Mouse (Mus musculus) lung, embryonic 14.5 days (tissue): ENCODE results near the gene Fam187a. TPM values are rescaled to one million over a fixed set of nuclear protein-coding genes. Genes with fewer than 3 reads are reported as not detected.
A peak's percentile ranks its signal among the peaks of the same experiment; 100 is the strongest.

Experiments used
- ATAC-seq: fragments of 200-750 bp; cut with Nextera tagmentation; 2 replicates; pipeline ENCODE4 v1.8.0; 2017; ENCODE audit warnings: mild to moderate bottlenecking, moderate TSS enrichment, moderate library complexity; ENCODE audit not compliant: insufficient read depth
- DNase-seq: peaks from one replicate; pipeline ENCODE4 v3.0.0-alpha.2; 2015
- H3K27ac ChIP-seq: fragments of 300-500 bp; sonication (generic); 2 replicates; pipeline ENCODE4 v1.5.1; 2014; ENCODE audit warnings: low read depth, mild to moderate bottlenecking, moderate library complexity
- H3K27me3 ChIP-seq: fragments of 300-500 bp; sonication (generic); 2 replicates; pipeline ENCODE4 v1.6.1; 2014; ENCODE audit warnings: low read length, control low read depth; ENCODE audit not compliant: insufficient read depth
- H3K36me3 ChIP-seq: fragments of 300-500 bp; sonication (generic); 2 replicates; pipeline ENCODE4 v1.6.1; 2014; ENCODE audit warnings: control low read depth; ENCODE audit not compliant: insufficient read depth
- H3K4me1 ChIP-seq: fragments of 300-500 bp; sonication (generic); 2 replicates; pipeline ENCODE4 v1.6.1; 2014; ENCODE audit warnings: antibody characterized with exemption, control low read depth; ENCODE audit not compliant: insufficient read depth
- H3K4me2 ChIP-seq: fragments of 300-500 bp; sonication (generic); 2 replicates; pipeline ENCODE4 v1.6.1; 2014; ENCODE audit warnings: mild to moderate bottlenecking
- H3K4me3 ChIP-seq: fragments of 300-500 bp; sonication (generic); 2 replicates; pipeline ENCODE4 v1.5.1; 2014; ENCODE audit warnings: low read depth, low read length
- H3K9ac ChIP-seq: fragments of 300-500 bp; sonication (generic); 2 replicates; pipeline ENCODE4 v1.6.1; 2014
- H3K9me3 ChIP-seq: fragments of 300-500 bp; sonication (generic); 2 replicates; pipeline ENCODE4 v1.6.1; 2016; ENCODE audit warnings: low read depth, low read length, control low read depth
- CTCF ChIP-seq: IDR thresholded peaks from 2 replicates; pipeline ENCODE4 v1.5.1; 2016; ENCODE audit warnings: antibody characterized with exemption, low read depth
- WGBS: fragments of 180-500 bp; shearing (Covaris S2); extraction: QIAGEN DNeasy Blood & Tissue Kit; methylation state at CpG from one replicate; pipeline ENCODE4 v1.1.7; 2014; 5-methylcytosine and 5-hydroxymethylcytosine counted together
- polyA plus RNA-seq: library from polyadenylated mRNA; unstranded; fragments of >200 nt; fragmentation: Nextera tagmentation; extraction: Ambion mirVana; gene quantifications from 2 replicates; pipeline ENCODE4 v1.2.1, GENCODE M21; 2014

The Fam187a gene
- polyA plus RNA-seq, 1 experiment from 2014 or later = not detected

- ATAC-seq (peak; percentile 44; the same call in 1 of the 2 replicates), DNase-seq (peak; percentile 78)
- no peak overlapping the region for H3K27ac ChIP-seq
- WGBS = 61% methylated on average over 5 of the region's 5 CpGs
- H3K4me2 ChIP-seq = no peak overlapping the region
- H3K4me3 ChIP-seq = no peak overlapping the region
- TF ChIP-seq CTCF = peak; percentile 73
- H3K36me3 ChIP-seq = peaks cover 87% of the 10 kb centered on the region
- H3K4me1 ChIP-seq = no peaks in the 10 kb centered on the region
- no peak overlapping the region for H3K9ac ChIP-seq
- H3K9me3 ChIP-seq = no peaks in the 10 kb centered on the region
- no peaks in the 10 kb centered on the region for H3K27me3 ChIP-seq
Observed at GRCm38 (mm10) chr11:102851883-102852282, 33.1 kb upstream of the Fam187a start.

DNA sequence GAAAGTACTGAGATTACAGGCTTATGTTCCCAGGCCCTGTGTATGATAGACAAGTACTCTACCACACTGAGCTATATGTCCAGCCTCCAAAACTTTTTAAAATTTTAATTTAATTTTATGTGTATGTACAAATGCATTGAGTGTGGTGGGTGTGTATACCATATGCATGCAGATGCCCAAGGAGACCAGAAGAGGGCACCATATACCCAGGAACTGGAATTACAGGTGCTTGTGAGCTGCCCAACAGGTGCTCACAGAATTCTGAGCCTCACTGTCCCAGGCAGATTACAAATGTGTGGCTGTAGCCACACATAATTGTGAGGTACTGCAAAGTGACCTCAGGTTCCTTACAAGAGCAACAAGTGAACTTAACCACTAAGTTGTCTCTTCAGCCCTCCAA lies 31.2 kb upstream of the Fam187a start:
- peaks cover 87% of the 10 kb centered on the region for H3K36me3 ChIP-seq

DNA sequence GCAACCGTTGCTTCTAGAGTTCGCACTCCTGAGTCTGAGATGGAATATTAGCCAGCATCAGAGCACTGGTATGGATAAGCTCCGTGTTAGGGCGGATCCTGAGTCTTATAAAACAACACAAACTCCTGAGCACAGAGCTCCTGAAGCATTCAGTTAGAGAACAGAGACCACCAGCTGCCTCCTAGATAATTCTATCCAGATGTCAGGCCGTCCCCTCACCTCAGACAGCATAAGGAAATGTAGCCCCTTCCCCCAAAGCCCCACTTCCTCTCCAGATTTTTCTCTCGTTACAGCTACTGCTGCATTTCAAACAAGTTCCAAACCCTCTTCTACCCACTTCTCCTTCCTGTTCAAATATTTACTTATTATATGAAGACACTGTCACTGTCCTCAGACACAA lies 29.0 kb upstream of the Fam187a start:
- no peak for ATAC-seq
- H3K4me2 ChIP-seq = no peak overlapping the region
- H3K36me3 ChIP-seq = peaks cover 87% of the 10 kb centered on the region
- TF ChIP-seq CTCF = no peak
- 71% methylated on average over 6 of the region's 6 CpGs for WGBS
- no peak overlapping the region for H3K4me3 ChIP-seq
- no peaks in the 10 kb centered on the region for H3K27me3 ChIP-seq
- H3K9ac ChIP-seq = no peak overlapping the region
- H3K27ac ChIP-seq = no peak overlapping the region
- H3K4me1 ChIP-seq = no peaks in the 10 kb centered on the region
- no peak for DNase-seq
- no peaks in the 10 kb centered on the region for H3K9me3 ChIP-seq

More for the DNA sequence above, 31.2 kb upstream of the Fam187a start:
- Histone ChIP-seq H3K9ac (no peak overlapping the region), H3K4me3 (no peak overlapping the region), H3K9me3 (no peaks in the 10 kb centered on the region), H3K4me2 (no peak overlapping the region), H3K27ac (no peak overlapping the region), H3K4me1 (no peaks in the 10 kb centered on the region), H3K27me3 (no peaks in the 10 kb centered on the region)
- TF ChIP-seq CTCF = peak; percentile 42
- peak; percentile 35 for DNase-seq
- ATAC-seq = no peak

- Histone ChIP-seq H3K27ac (no peak overlapping the region), H3K4me2 (no peak overlapping the region), H3K9ac (no peak overlapping the region), H3K4me1 (no peaks in the 10 kb centered on the region), H3K9me3 (no peaks in the 10 kb centered on the region), H3K4me3 (no peak overlapping the region), H3K27me3 (no peaks in the 10 kb centered on the region), H3K36me3 (peaks cover 88% of the 10 kb centered on the region)
- DNase-seq (no peak), ATAC-seq (no peak)
- WGBS = 91% methylated on average over 11 of the region's 11 CpGs
- no peak for TF ChIP-seq CTCF
Observed at GRCm38 (mm10) chr11:102858951-102859350, 26.0 kb upstream of the Fam187a start.

GRCm38 (mm10) chr11:102859933-102860332 lies 25.0 kb upstream of the Fam187a start:
- no peak for ATAC-seq
- Histone ChIP-seq H3K27me3 (no peaks in the 10 kb centered on the region), H3K27ac (no peak overlapping the region), H3K4me3 (no peak overlapping the region), H3K4me1 (no peaks in the 10 kb centered on the region), H3K36me3 (peaks cover 87% of the 10 kb centered on the region), H3K4me2 (no peak overlapping the region), H3K9me3 (no peaks in the 10 kb centered on the region), H3K9ac (no peak overlapping the region)
- DNase-seq = no peak
- whole genome bisulfite sequencing = 87% methylated on average over 8 of the region's 8 CpGs
- TF ChIP-seq CTCF = no peak

DNA sequence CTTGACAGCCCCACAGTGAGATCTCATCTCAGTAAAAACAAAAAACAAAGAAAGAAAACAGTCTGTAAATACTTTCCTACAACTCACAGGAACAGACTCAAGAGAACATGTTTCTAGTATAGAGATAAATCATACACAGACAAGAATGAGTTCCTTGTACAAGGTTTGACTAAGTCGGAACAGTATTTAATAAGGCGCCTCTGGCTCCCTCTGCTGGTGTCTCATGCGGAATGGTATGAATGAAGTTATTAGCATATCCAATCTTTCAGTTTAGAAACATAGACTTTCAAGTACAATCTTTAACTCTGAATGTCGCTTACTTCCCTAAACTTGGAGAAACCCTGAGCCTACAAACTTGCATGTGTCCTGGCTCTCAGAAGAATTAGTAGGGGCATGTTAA lies 20.7 kb upstream of the Fam187a start:
- 26% methylated on average over 4 of the region's 4 CpGs for WGBS

GRCm38 (mm10) chr11:102874801-102875334 lies 10.1 kb upstream of the Fam187a start:
- Histone ChIP-seq H3K36me3 (peaks cover 60% of the 10 kb centered on the region), H3K27ac (no peak overlapping the region), H3K4me1 (no peaks in the 10 kb centered on the region), H3K27me3 (no peaks in the 10 kb centered on the region), H3K9me3 (no peaks in the 10 kb centered on the region), H3K9ac (no peak overlapping the region), H3K4me3 (no peak overlapping the region), H3K4me2 (no peak overlapping the region)
- DNase-seq (no peak), ATAC-seq (no peak)
- no peak for TF ChIP-seq CTCF
- 85% methylated on average over 7 of the region's 7 CpGs for WGBS

More for the DNA sequence above, 20.7 kb upstream of the Fam187a start:
- Histone ChIP-seq H3K4me2 (no peak overlapping the region), H3K4me3 (no peak overlapping the region), H3K9ac (no peak overlapping the region), H3K36me3 (peaks cover 93% of the 10 kb centered on the region), H3K4me1 (no peaks in the 10 kb centered on the region), H3K27ac (no peak overlapping the region), H3K27me3 (no peaks in the 10 kb centered on the region), H3K9me3 (no peaks in the 10 kb centered on the region)
- DNase-seq = peak; percentile 95
- no peak for ATAC-seq
- TF ChIP-seq CTCF = peak; percentile 73
